Comparison of ENCODE assay signal across 8 mouse cellular contexts in the genomic region with DNA sequence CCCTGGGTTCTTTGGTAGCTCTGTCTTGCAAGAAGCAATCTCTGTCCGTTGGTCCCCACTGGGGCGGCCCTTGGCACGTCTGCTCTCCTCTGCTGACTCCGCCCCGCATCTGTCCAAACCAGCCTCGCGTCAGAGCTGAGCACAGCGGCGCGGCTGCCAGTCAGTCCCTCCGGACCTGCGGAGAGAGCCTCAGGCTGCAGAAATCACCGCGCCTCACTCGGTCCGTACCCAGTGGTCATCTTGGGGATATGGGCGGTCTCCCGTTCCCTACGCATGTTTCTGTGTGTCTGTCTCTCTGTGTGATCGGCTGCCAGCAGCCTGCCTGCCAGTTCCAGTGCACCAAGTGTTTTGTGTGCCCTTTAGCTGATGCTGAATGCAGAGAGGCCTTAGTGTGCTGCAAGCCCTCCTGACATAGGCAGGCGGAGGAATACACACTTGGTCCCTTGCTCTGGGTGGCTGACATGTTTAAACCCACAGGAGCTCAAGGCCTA. TPM values are rescaled to one million over a fixed set of nuclear protein-coding genes. Genes with fewer than 3 reads are reported as not detected.
A peak's percentile ranks its signal among the peaks of the same experiment; 100 is the strongest.
DNase-seq lines count a peak whose midpoint lies in the region; ATAC-seq and TF ChIP-seq lines count a peak whose summit lies in the region.

A gene (plus strand): TSS at position 116 of the 491 bp plus-strand sequence.

- H3K9me3 ChIP-seq in intestine, embryonic 14.5 days (ENCODE audit: control insufficient read depth, low read length) = no peaks in the 10 kb centered on the region

- intact Hi-C loops in left cerebral cortex, adult 2 months (cut with DNase I) = no loop called here

- ATAC-seq in intestine, embryonic 14.5 days (replicated peaks; ENCODE audit: low FRiP score, low TSS enrichment, low read depth) = peak; percentile 95

- peak within 1 kb of the TSS; percentile 27; the same call in 1 of the 2 replicates for H3K9ac ChIP-seq in intestine, embryonic 14.5 days (ENCODE audit: low read length)

- peak within 1 kb of the TSS; percentile 47; the same call in 1 of the 2 replicates for H3K27ac ChIP-seq in intestine, embryonic 14.5 days (ENCODE audit: low read depth)
- peak within 1 kb of the TSS; percentile 81 for H3K27ac ChIP-seq in left cerebral cortex, adult 2 months

- H3K4me1 ChIP-seq in intestine, embryonic 14.5 days (replicated peaks; ENCODE audit: control insufficient read depth, insufficient read depth, low read length) = no peaks in the 10 kb centered on the region

- peak within 1 kb of the TSS; percentile 35 for H3K4me3 ChIP-seq in intestine, embryonic 14.5 days (ENCODE audit: low read depth, low read length)
- peak within 1 kb of the TSS; percentile 52 for H3K4me3 ChIP-seq in left cerebral cortex, adult 2 months

- no peaks in the 10 kb centered on the region for H3K27me3 ChIP-seq in intestine, embryonic 14.5 days (replicated peaks; ENCODE audit: control insufficient read depth, insufficient read depth, low read length)

- no peaks in the 10 kb centered on the region for H3K36me3 ChIP-seq in intestine, embryonic 14.5 days (ENCODE audit: control insufficient read depth, insufficient read depth, low read length)

- 7% methylated on average over 21 of the region's 21 CpGs for WGBS in intestine, embryonic 14.5 days

- peak within 1 kb of the TSS; percentile 42 for H3K4me2 ChIP-seq in intestine, embryonic 14.5 days (ENCODE audit: low read length)

- peak; percentile 22 to 49 for DNase-seq in adrenal gland, adult (ENCODE audit: inconsistent age in 2 of 2, low spot score in 1 of 2)
- peak; percentile 81 for DNase-seq in embryo, embryonic 10 days (ENCODE audit: low spot score)
- DNase-seq in gastrocnemius, postnatal 10 days = peak; percentile 52
- DNase-seq in intestine, embryonic 14.5 days (ENCODE audit: low spot score) = peak; percentile 69
- DNase-seq in left cerebral cortex, adult 2 months (ENCODE audit: extremely low spot score in 1 of 2, low spot score in 2 of 2) = peak; percentile 55 to 63
- peak; percentile 23 for DNase-seq in lung, postnatal 25 days (ENCODE audit: low spot score)
- DNase-seq in right cerebral cortex, postnatal 25 days = peak; percentile 75
- DNase-seq in thymus, postnatal 4 days = no peak

- TF ChIP-seq CTCF in left cerebral cortex, adult 2 months (IDR thresholded peaks at IDR 0.05) = no peak

RNA-seq across cellular contexts. Expression of the gene that starts here (rescaled TPM):
- under 1 TPM; 0.19 to 0.27 TPM for total RNA-seq in gastrocnemius, postnatal 10 days (2021)
- polyA plus RNA-seq in intestine, embryonic 14.5 days (2014; fragmentation: Nextera tagmentation; extraction: Ambion mirVana) = 0.28 and 0.32 TPM in 2 replicates
- total RNA-seq in left cerebral cortex, adult 2 months (2021) = 1 to 10 TPM; 4.4 to 4.9 TPM

Comparison
In these comparisons a context has a peak if more than half of its experiments do, and no peak if none do; other contexts are left out.
1. RNA of the gene that starts here (total RNA-seq): 4.4 to 4.9 TPM in left cerebral cortex, adult 2 months; 0.19 to 0.27 TPM in gastrocnemius, postnatal 10 days; every median in the first group is over 4 times any median in the second.
2. Peak in DNase-seq in gastrocnemius, postnatal 10 days; RNA of the gene not detected or under 1 TPM.
3. Peak in DNase-seq, ATAC-seq, H3K4me3 ChIP-seq, H3K27ac ChIP-seq, H3K9ac ChIP-seq and H3K4me2 ChIP-seq in intestine, embryonic 14.5 days; RNA of the gene not detected or under 1 TPM.